In the genomic region with DNA sequence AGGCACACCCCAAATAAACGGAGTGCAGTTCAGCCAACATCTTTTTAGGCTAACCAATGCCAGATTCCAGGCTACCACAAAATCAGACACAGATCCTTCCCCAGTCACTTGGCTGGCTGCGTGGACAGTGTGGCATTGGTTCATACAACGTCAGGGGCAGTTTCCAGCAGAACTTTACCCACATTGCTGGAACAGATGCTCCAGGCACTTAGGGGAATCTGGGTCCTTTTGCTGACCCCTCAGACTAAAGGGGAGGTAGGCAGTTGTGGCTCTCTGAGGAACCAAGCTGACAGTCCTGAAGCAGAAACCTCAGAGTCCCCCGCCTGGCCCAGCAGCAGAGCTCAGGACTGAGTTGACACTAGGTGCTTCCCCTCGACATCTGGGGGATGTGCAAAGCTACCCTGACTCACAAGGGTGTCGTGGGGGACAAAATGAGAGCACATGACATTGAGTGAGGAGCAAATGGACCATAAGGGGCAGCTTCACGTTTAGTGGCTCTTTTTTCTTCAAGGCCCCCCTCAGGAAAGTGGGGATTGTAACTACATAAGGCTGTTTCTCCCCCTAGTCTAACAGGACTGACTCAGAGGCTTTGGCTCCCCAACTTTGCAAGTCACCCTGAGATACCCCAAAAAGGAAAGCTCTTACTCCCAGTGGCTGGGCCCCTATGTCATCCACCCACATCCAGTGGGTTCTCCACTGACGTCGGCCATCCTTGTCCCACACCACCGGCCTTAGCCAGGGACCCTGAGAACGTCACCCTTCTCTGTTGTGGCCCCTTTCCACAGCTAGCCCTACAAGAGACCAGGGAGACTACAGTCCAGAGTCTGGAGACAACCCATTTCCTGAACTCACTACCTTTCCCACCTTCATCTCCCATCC, we compare ENCODE assay signal across 9 mouse cellular contexts. TPM values are rescaled to one million over a fixed set of nuclear protein-coding genes. Genes with fewer than 3 reads are reported as not detected.
DNase-seq lines count a peak whose midpoint lies in the region; ATAC-seq and TF ChIP-seq lines count a peak whose summit lies in the region.
"Had no signal": no experiment of that assay in that cellular context is flagged by ENCODE, and none has a peak within 500 bp of the region (broad histone marks: within the 10 kb centered on the region; RNA-seq: fewer than 3 reads in every experiment).

No protein-coding gene starts in this region.

- no peak for TF ChIP-seq CTCF in gastrocnemius, adult 2 months (IDR thresholded peaks at IDR 0.05)

- H3K36me3 ChIP-seq in midbrain, embryonic 13.5 days = no peaks in the 10 kb centered on the region
- no peaks in the 10 kb centered on the region for H3K36me3 ChIP-seq in midbrain, embryonic 14.5 days (ENCODE audit: control insufficient read depth, insufficient read depth, low read length)
- H3K36me3 ChIP-seq in intestine, embryonic 14.5 days (ENCODE audit: control insufficient read depth, insufficient read depth, low read length) = no peaks in the 10 kb centered on the region
- H3K36me3 ChIP-seq in stomach, embryonic 14.5 days (ENCODE audit: control insufficient read depth, insufficient read depth, low read length) = no peaks in the 10 kb centered on the region

- H3K4me1 ChIP-seq in midbrain, embryonic 13.5 days (replicated peaks) = peaks cover 9% of the 10 kb centered on the region
- H3K4me1 ChIP-seq in midbrain, embryonic 14.5 days (ENCODE audit: control insufficient read depth, insufficient read depth, low read length) = peaks cover 6% of the 10 kb centered on the region; the same call in 1 of the 2 replicates
- H3K4me1 ChIP-seq in intestine, embryonic 14.5 days (replicated peaks; ENCODE audit: control insufficient read depth, insufficient read depth, low read length) = peaks cover 21% of the 10 kb centered on the region
- H3K4me1 ChIP-seq in stomach, embryonic 14.5 days (ENCODE audit: control insufficient read depth, insufficient read depth, low read length) = peaks cover 14% of the 10 kb centered on the region; the same call in 1 of the 2 replicates

- H3K9ac ChIP-seq in midbrain, embryonic 13.5 days (replicated peaks) = no peak overlapping the region
- H3K9ac ChIP-seq in midbrain, embryonic 14.5 days (replicated peaks; ENCODE audit: low read length) = no peak overlapping the region
- peak overlapping the region; percentile 87 for H3K9ac ChIP-seq in intestine, embryonic 14.5 days (ENCODE audit: low read length)
- H3K9ac ChIP-seq in stomach, embryonic 14.5 days (replicated peaks; ENCODE audit: low read depth, low read length) = peak overlapping the region; percentile 67; the same call in 1 of the 2 replicates

- H3K27me3 ChIP-seq in midbrain, embryonic 13.5 days = peaks cover 33% of the 10 kb centered on the region
- peaks cover 14% of the 10 kb centered on the region for H3K27me3 ChIP-seq in midbrain, embryonic 14.5 days (ENCODE audit: control insufficient read depth, insufficient read depth, low read length)
- no peaks in the 10 kb centered on the region for H3K27me3 ChIP-seq in intestine, embryonic 14.5 days (replicated peaks; ENCODE audit: control insufficient read depth, insufficient read depth, low read length)
- no peaks in the 10 kb centered on the region for H3K27me3 ChIP-seq in stomach, embryonic 14.5 days (ENCODE audit: control insufficient read depth, insufficient read depth, low read length)

- intact Hi-C loops in gastrocnemius, adult 2 months (cut with DNase I) = no loop called here
- intact Hi-C loops in gastrocnemius, postnatal 14 days (cut with DNase I; ENCODE audit: low total_unique reads) = loop anchor here (5.0 kb wide), 1 partner anchor 254 kb away; no protein-coding TSS in a partner anchor
- intact Hi-C loops in left cerebral cortex, postnatal 10 days (cut with DNase I) = no loop called here

- H3K9me3 ChIP-seq in midbrain, embryonic 13.5 days = no peaks in the 10 kb centered on the region
- H3K9me3 ChIP-seq in midbrain, embryonic 14.5 days (ENCODE audit: control insufficient read depth, low read length) = no peaks in the 10 kb centered on the region
- no peaks in the 10 kb centered on the region for H3K9me3 ChIP-seq in intestine, embryonic 14.5 days (ENCODE audit: control insufficient read depth, low read length)
- no peaks in the 10 kb centered on the region for H3K9me3 ChIP-seq in stomach, embryonic 14.5 days (ENCODE audit: control insufficient read depth, low read depth, low read length)

- 0 out of 2 replicates have a peak overlapping the region, but pooled peaks have one; percentile 11 for H3K4me2 ChIP-seq in midbrain, embryonic 13.5 days (replicated peaks)
- no peak overlapping the region for H3K4me2 ChIP-seq in midbrain, embryonic 14.5 days (ENCODE audit: low read length)
- peak overlapping the region; percentile 94 for H3K4me2 ChIP-seq in intestine, embryonic 14.5 days (ENCODE audit: low read length)
- H3K4me2 ChIP-seq in stomach, embryonic 14.5 days (replicated peaks; ENCODE audit: low read depth, low read length) = peak overlapping the region; percentile 62

- DNase-seq in gastrocnemius, adult 2 months = no peak
- no peak for DNase-seq in gastrocnemius, postnatal 14 days
- DNase-seq in midbrain, embryonic 14.5 days = no peak
- DNase-seq in intestine, embryonic 14.5 days (ENCODE audit: low spot score) = no peak
- DNase-seq in left cerebral cortex, postnatal 10 days (ENCODE audit: extremely low spot score in 1 of 2, low spot score in 2 of 2) = no peak
- no peak for DNase-seq in gastrocnemius, adult 8-10 months (ENCODE audit: low spot score in 2 of 2)
- DNase-seq: cerebellum, adult 11 months had no signal

- H3K27ac ChIP-seq in gastrocnemius, adult 2 months = peak overlapping the region; percentile 89
- no peak overlapping the region for H3K27ac ChIP-seq in midbrain, embryonic 13.5 days
- no peak overlapping the region for H3K27ac ChIP-seq in midbrain, embryonic 14.5 days (replicated peaks; ENCODE audit: low read depth, low read length)
- H3K27ac ChIP-seq in intestine, embryonic 14.5 days (ENCODE audit: low read depth) = 0 out of 2 replicates have a peak overlapping the region, but pooled peaks have one; percentile 87
- no peak overlapping the region; the same call in 1 of the 2 replicates for H3K27ac ChIP-seq in stomach, embryonic 14.5 days (ENCODE audit: low read length)

- no peak for ATAC-seq in midbrain, embryonic 13.5 days
- ATAC-seq in midbrain, embryonic 14.5 days (ENCODE audit: low FRiP score, low TSS enrichment) = no peak
- ATAC-seq in intestine, embryonic 14.5 days (replicated peaks; ENCODE audit: low FRiP score, low TSS enrichment, low read depth) = no peak
- no peak for ATAC-seq in stomach, embryonic 14.5 days (ENCODE audit: insufficient number of reproducible peaks, insufficient read depth, low FRiP score, low read depth)

- 84% methylated on average over 11 of the region's 11 CpGs for WGBS in midbrain, embryonic 13.5 days
- WGBS in midbrain, embryonic 14.5 days = 77% methylated on average over 11 of the region's 11 CpGs
- WGBS in intestine, embryonic 14.5 days = 70% methylated on average over 11 of the region's 11 CpGs
- 71% methylated on average over 11 of the region's 11 CpGs for WGBS in stomach, embryonic 14.5 days

- H3K4me3 ChIP-seq in gastrocnemius, adult 2 months = peak overlapping the region; percentile 82
- no peak overlapping the region for H3K4me3 ChIP-seq in midbrain, embryonic 13.5 days (replicated peaks)
- no peak overlapping the region for H3K4me3 ChIP-seq in midbrain, embryonic 14.5 days (replicated peaks; ENCODE audit: low read depth, low read length)
- H3K4me3 ChIP-seq in intestine, embryonic 14.5 days (ENCODE audit: low read depth, low read length) = peak overlapping the region; percentile 72
- peak overlapping the region; percentile 58 for H3K4me3 ChIP-seq in stomach, embryonic 14.5 days (ENCODE audit: low read depth, low read length)

RNA-seq across cellular contexts. Expression of a gene that starts 1.4 kb away (rescaled TPM):
- 1 to 10 TPM; 2.7 to 2.8 TPM for total RNA-seq in gastrocnemius, adult 2 months (2021)
- 1 to 10 TPM; 3.6 to 5.6 TPM for total RNA-seq in gastrocnemius, postnatal 14 days (2021)
- 2.2 and 2.6 TPM in 2 replicates for polyA plus RNA-seq in midbrain, embryonic 13.5 days (2015; fragmentation: Nextera tagmentation; extraction: Ambion mirVana)
- polyA plus RNA-seq in midbrain, embryonic 14.5 days (2014; fragmentation: Nextera tagmentation; extraction: Ambion mirVana) = 0.90 and 2.4 TPM in 2 replicates
- polyA plus RNA-seq in intestine, embryonic 14.5 days (2014; fragmentation: Nextera tagmentation; extraction: Ambion mirVana) = 21.3 and 26.0 TPM in 2 replicates
- 28.8 and 30.4 TPM in 2 replicates for polyA plus RNA-seq in stomach, embryonic 14.5 days (2014; fragmentation: Nextera tagmentation; extraction: Ambion mirVana)
- total RNA-seq in left cerebral cortex, postnatal 10 days (2021) = 1 to 10 TPM; 5.6 to 6.9 TPM
- total RNA-seq in gastrocnemius, adult 8-10 months (2022) = 1 to 10 TPM; 1.5 to 3.7 (median 2.6) TPM

RNA-seq across cellular contexts. Expression of a gene that starts 46.9 kb away (rescaled TPM):
- total RNA-seq in gastrocnemius, adult 2 months (2021) = 10 to 100 TPM; 27.1 to 29.8 TPM
- total RNA-seq in gastrocnemius, postnatal 14 days (2021) = 10 to 100 TPM; 17.5 to 19.8 TPM
- polyA plus RNA-seq in midbrain, embryonic 13.5 days (2015; fragmentation: Nextera tagmentation; extraction: Ambion mirVana) = 25.9 and 30.9 TPM in 2 replicates
- polyA plus RNA-seq in midbrain, embryonic 14.5 days (2014; fragmentation: Nextera tagmentation; extraction: Ambion mirVana) = 36.3 and 41.4 TPM in 2 replicates
- 31.1 and 31.3 TPM in 2 replicates for polyA plus RNA-seq in intestine, embryonic 14.5 days (2014; fragmentation: Nextera tagmentation; extraction: Ambion mirVana)
- 36.3 and 36.8 TPM in 2 replicates for polyA plus RNA-seq in stomach, embryonic 14.5 days (2014; fragmentation: Nextera tagmentation; extraction: Ambion mirVana)
- total RNA-seq in left cerebral cortex, postnatal 10 days (2021) = 10 to 100 TPM; 47.7 to 49.8 TPM
- total RNA-seq in gastrocnemius, adult 8-10 months (2022) = 10 to 100 TPM; 26.7 to 34.1 (median 29.1) TPM

Comparison
In these comparisons a context has a peak if more than half of its experiments do, and no peak if none do; other contexts are left out.
1. H3K27ac ChIP-seq: peak in gastrocnemius, adult 2 months (single experiment) and intestine, embryonic 14.5 days (single experiment); none in midbrain, embryonic 13.5 days (single experiment), midbrain, embryonic 14.5 days (single experiment) and stomach, embryonic 14.5 days (single experiment).
2. H3K4me3 ChIP-seq: peak in gastrocnemius, adult 2 months (single experiment), intestine, embryonic 14.5 days (single experiment) and stomach, embryonic 14.5 days (single experiment); none in midbrain, embryonic 13.5 days (single experiment) and midbrain, embryonic 14.5 days (single experiment).
3. H3K9ac ChIP-seq: peak in intestine, embryonic 14.5 days (single experiment) and stomach, embryonic 14.5 days (single experiment); none in midbrain, embryonic 13.5 days (single experiment) and midbrain, embryonic 14.5 days (single experiment).